Mouse (Mus musculus) hindbrain, postnatal 0 days (tissue): ENCODE data around the gene Gm815. TPM values are rescaled to one million over a fixed set of nuclear protein-coding genes. Genes with fewer than 3 reads are reported as not detected.

Experiments used
- ATAC-seq: fragments of 200-750 bp; cut with Nextera tagmentation; 2 replicates; pipeline ENCODE4 v1.8.0; 2017; ENCODE audit warnings: mild to moderate bottlenecking, moderate TSS enrichment, moderate library complexity
- DNase-seq: peaks from one replicate; pipeline ENCODE4 v3.0.0-alpha.2; 2015; ENCODE audit warnings: low spot score
- H3K27ac ChIP-seq: fragments of 300-500 bp; sonication (generic); 2 replicates; pipeline ENCODE4 v1.5.1; 2014; ENCODE audit warnings: mild to moderate bottlenecking
- H3K27me3 ChIP-seq: fragments of 300-500 bp; sonication (generic); 2 replicates; pipeline ENCODE4 v1.6.1; 2014; ENCODE audit warnings: low read length, mixed read lengths; ENCODE audit not compliant: insufficient read depth
- H3K36me3 ChIP-seq: fragments of 300-500 bp; sonication (generic); 2 replicates; pipeline ENCODE4 v1.6.1; 2014; ENCODE audit warnings: low read length, mixed read lengths; ENCODE audit not compliant: insufficient read depth
- H3K4me1 ChIP-seq: fragments of 300-500 bp; sonication (generic); 2 replicates; pipeline ENCODE4 v1.6.1; 2014; ENCODE audit warnings: antibody characterized with exemption, low read length, mixed read lengths; ENCODE audit not compliant: insufficient read depth
- H3K4me2 ChIP-seq: fragments of 300-500 bp; sonication (generic); 2 replicates; pipeline ENCODE4 v1.6.1; 2014; ENCODE audit warnings: low read depth, mild to moderate bottlenecking, low read length, moderate library complexity, mixed read lengths
- H3K4me3 ChIP-seq: fragments of 300-500 bp; sonication (generic); 2 replicates; pipeline ENCODE4 v1.5.1; 2014; ENCODE audit warnings: low read length
- H3K9ac ChIP-seq: fragments of 300-500 bp; sonication (generic); replicated peaks from 2 replicates; pipeline ENCODE4 v1.6.1; 2014; ENCODE audit warnings: mild to moderate bottlenecking, low read length, moderate library complexity, mixed read lengths
- H3K9me3 ChIP-seq: fragments of 300-500 bp; sonication (generic); 2 replicates; pipeline ENCODE4 v1.6.1; 2016; ENCODE audit warnings: low read length, mixed read lengths
- CTCF ChIP-seq: IDR thresholded peaks from 2 replicates; pipeline ENCODE4 v1.5.1; 2016; ENCODE audit warnings: antibody characterized with exemption, control low read depth, low read depth
- WGBS: fragments of 180-500 bp; shearing (Covaris S2); extraction: QIAGEN DNeasy Blood & Tissue Kit; methylation state at CpG from one replicate; pipeline ENCODE4 v1.1.7; 2014; 5-methylcytosine and 5-hydroxymethylcytosine counted together
- polyA plus RNA-seq: library from polyadenylated mRNA; unstranded; fragments of >200 nt; fragmentation: Nextera tagmentation; extraction: Ambion mirVana; gene quantifications from 2 replicates; pipeline ENCODE4 v1.2.1, GENCODE M21; 2015
- total RNA-seq: library from RNA; depleted of rRNA; stranded (reverse); fragments of >200 nt; gene quantifications from 2 replicates; pipeline ENCODE4 v1.2.3, GENCODE M21; 2014

Gene Gm815
- total and polyA plus RNA-seq, 2 experiments from 2014 or later, result not detected

- no peaks in the 10 kb centered on the region for H3K4me1 ChIP-seq
- no peak for ATAC-seq
- no peaks in the 10 kb centered on the region for H3K9me3 ChIP-seq
- no peak for DNase-seq
- TF ChIP-seq CTCF, result no peak
- no peak overlapping the region for H3K27ac ChIP-seq
- no peaks in the 10 kb centered on the region for H3K36me3 ChIP-seq
- no peak overlapping the region for H3K4me3 ChIP-seq
- no peak overlapping the region for H3K9ac ChIP-seq
- H3K27me3 ChIP-seq, result no peaks in the 10 kb centered on the region
- 62% methylated on average over 2 of the region's 2 CpGs for WGBS
- no peak overlapping the region for H3K4me2 ChIP-seq
These were observed 48.5 kb downstream of the Gm815 start for GRCm38 (mm10) chr19:26934186-26934585.
